Comparison of ENCODE assay signal across 15 mouse cellular contexts in the genomic region with DNA sequence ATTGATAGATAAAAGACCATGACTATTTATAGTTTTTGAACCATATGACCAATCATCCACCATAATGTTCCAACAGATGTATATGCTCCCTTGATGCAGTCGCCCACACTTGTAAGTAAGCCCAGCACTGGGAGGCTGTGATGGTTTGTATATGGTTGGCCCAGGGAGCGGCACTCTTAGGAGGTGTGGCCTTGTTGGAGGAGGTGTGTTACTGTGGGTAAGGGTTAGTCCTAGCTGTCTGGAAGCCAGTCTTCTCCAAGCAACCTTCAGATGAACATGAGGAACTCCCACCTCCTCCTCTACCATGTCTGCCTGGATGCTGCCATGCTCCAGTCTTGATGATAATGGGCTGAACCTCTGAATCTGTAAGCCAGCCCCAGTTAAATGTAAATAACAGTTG.
"Had no signal": no experiment of that assay in that cellular context is flagged by ENCODE, and none has a peak within 500 bp of the region (broad histone marks: within the 10 kb centered on the region; RNA-seq: fewer than 3 reads in every experiment).

No protein-coding gene starts in this region.

- H3K27me3 ChIP-seq: neural tube, embryonic 15.5 days; stomach, embryonic 15.5 days had no signal

- H3K9me3 ChIP-seq: neural tube, embryonic 15.5 days; stomach, embryonic 15.5 days had no signal

- H3K4me3 ChIP-seq: neural tube, embryonic 15.5 days; stomach, embryonic 15.5 days had no signal

- DNase-seq: retina, postnatal 1 day; right cerebral cortex, adult 18-20 months; right cerebral cortex, postnatal 14 days; right cerebral cortex, postnatal 25 days; right cerebral cortex, postnatal 4 days; spleen, adult 18-20 months; thymus, adult 18-20 months; thymus, adult 2 months; thymus, postnatal 14 days; thymus, postnatal 25 days; thymus, postnatal 36 days; thymus, postnatal 4 days had no signal

- H3K9ac ChIP-seq: neural tube, embryonic 15.5 days; stomach, embryonic 15.5 days had no signal

- H3K4me2 ChIP-seq: neural tube, embryonic 15.5 days; stomach, embryonic 15.5 days had no signal

- H3K4me1 ChIP-seq: neural tube, embryonic 15.5 days; stomach, embryonic 15.5 days had no signal

- H3K36me3 ChIP-seq: neural tube, embryonic 15.5 days; stomach, embryonic 15.5 days had no signal

- H3K27ac ChIP-seq: neural tube, embryonic 15.5 days; stomach, embryonic 15.5 days; stomach, postnatal 0 days had no signal
